Mouse (Mus musculus) layer of hippocampus, adult 6 months (tissue): ENCODE data around the gene Scrn2. TPM values are rescaled to one million over a fixed set of nuclear protein-coding genes. Genes with fewer than 3 reads are reported as not detected.

ENCODE experiments used
- long read RNA-seq, 2 experiments: library from polyadenylated mRNA; unstranded; transcript quantifications; one replicate each; pipeline ENCODE4 v2.0.0; 2019 to 2020
- microRNA-seq: library from miRNA; unstranded; fragments of <30 nt; microRNA quantifications from one replicate; pipeline ENCODE4 v1.2.0, GENCODE M21; 2020
- polyA plus RNA-seq: library from polyadenylated mRNA; unstranded; fragments of <200 nt; fragmentation: Nextera tagmentation; gene quantifications from 2 replicates; pipeline ENCODE4 v1.2.3, GENCODE M21; 2021

The Scrn2 gene
- 9.1 and 9.2 TPM in 2 replicates for polyA plus RNA-seq
- long read RNA-seq, experiment 1, transcript Scrn2-201 (8 exons, 1,530 nt): major isoform, 13 of 15 reads
- long read RNA-seq, experiment 1, partial matches to known transcripts: 2 of 15 reads
- long read RNA-seq, experiment 1, other reads (novel, unspliced or antisense): 0 of 15 reads
- long read RNA-seq, experiment 2, transcript Scrn2-201 (8 exons, 1,530 nt): major isoform, 35 of 47 reads
- long read RNA-seq, experiment 2, partial matches to known transcripts: 8 of 47 reads
- long read RNA-seq, experiment 2, other reads (novel, unspliced or antisense): 3 of 47 reads

GRCm38 (mm10) chr11:97029686-97030417, at the start of gene Scrn2:
Scrn2 (plus strand) TSS chr11:97029938.

GRCm38 (mm10) chr11:96982859-96983258, 46.9 kb upstream of the Scrn2 start, which contains the start of gene Sp2:
Sp2 (minus strand) TSS chr11:96982959.

GRCm38 (mm10) chr11:97013121-97013670, 16.5 kb upstream of the Scrn2 start, which contains the start of gene Sp6:
Sp6 (plus strand) TSS chr11:97013394.

GRCm38 (mm10) chr11:97041022-97041899, 11.5 kb downstream of the Scrn2 start, which contains the start of the genes Lrrc46 and Mrpl10:
Lrrc46 (minus strand) TSS chr11:97041407.
Mrpl10 (plus strand) TSS chr11:97041560.

GRCm38 (mm10) chr11:97050216-97050943, 20.6 kb downstream of the Scrn2 start, which contains the start of gene Osbpl7:
Osbpl7 (plus strand) TSS chr11:97050628.

Small RNA genes lying within 50 kb of the gene (microRNA-seq; reads per million reads assigned to microRNA genes)
- gene Mir8103: 4.9 reads per million, percentile 18 among the genes with 10 or more reads in this experiment

Other genes with a start within 250 kb of the Scrn2 start
- gene Cbx1, start 240.8 kb upstream of the Scrn2 start, polyA plus RNA-seq: 34.5 and 35.6 TPM in 2 replicates
- gene Nfe2l1, start 200.0 kb upstream of the Scrn2 start, polyA plus RNA-seq: 41.6 and 48.6 TPM in 2 replicates
- gene Copz2, start 180.1 kb upstream of the Scrn2 start, polyA plus RNA-seq: 22.8 and 27.5 TPM in 2 replicates
- 43.7 and 49.2 TPM in 2 replicates for gene Cdk5rap3, start 113.4 kb upstream of the Scrn2 start, polyA plus RNA-seq
- not detected in 2 replicates for gene Prr15l, start 101.8 kb upstream of the Scrn2 start, polyA plus RNA-seq
- 27.1 and 30.9 TPM in 2 replicates for gene Pnpo, start 86.0 kb upstream of the Scrn2 start, polyA plus RNA-seq
- gene Sp2, start 47.0 kb upstream of the Scrn2 start, polyA plus RNA-seq: 4.6 and 4.7 TPM in 2 replicates
- gene Sp6, start 16.5 kb upstream of the Scrn2 start, polyA plus RNA-seq: 0.05 TPM in 2 replicates
- gene Lrrc46, start 11.5 kb downstream of the Scrn2 start, polyA plus RNA-seq: 1.2 and 1.3 TPM in 2 replicates
- 78.5 and 85.7 TPM in 2 replicates for gene Mrpl10, start 11.6 kb downstream of the Scrn2 start, polyA plus RNA-seq
- gene Osbpl7, start 20.7 kb downstream of the Scrn2 start, polyA plus RNA-seq: 6.1 and 6.3 TPM in 2 replicates
- 0.06 and 0.08 TPM in 2 replicates for gene Tbx21, start 85.4 kb downstream of the Scrn2 start, polyA plus RNA-seq
- gene Tbkbp1, start 121.6 kb downstream of the Scrn2 start, polyA plus RNA-seq: 1.4 and 2.1 TPM in 2 replicates
- 9.9 and 11.3 TPM in 2 replicates for gene Kpnb1, start 157.9 kb downstream of the Scrn2 start, polyA plus RNA-seq